Mouse (Mus musculus) stomach, embryonic 16.5 days (tissue): Measurements from ENCODE around the gene Abcc10. TPM values are rescaled to one million over a fixed set of nuclear protein-coding genes. Genes with fewer than 3 reads are reported as not detected.

Experiments used
- ATAC-seq: fragments of 200-750 bp; cut with Nextera tagmentation; 2 replicates; pipeline ENCODE4 v1.8.0; 2017; ENCODE audit warnings: moderate number of reproducible peaks, moderate TSS enrichment; ENCODE audit not compliant: insufficient read depth, low FRiP score
- H3K27ac ChIP-seq: fragments of 300-500 bp; sonication (generic); 2 replicates; pipeline ENCODE4 v1.5.1; 2014; ENCODE audit warnings: low read length
- H3K27me3 ChIP-seq: fragments of 300-500 bp; sonication (generic); 2 replicates; pipeline ENCODE4 v1.6.1; 2014; ENCODE audit warnings: low read length, control low read depth, mixed read lengths; ENCODE audit not compliant: control insufficient read depth, insufficient read depth
- H3K36me3 ChIP-seq: fragments of 300-500 bp; sonication (generic); 2 replicates; pipeline ENCODE4 v1.6.1; 2014; ENCODE audit warnings: low read length; ENCODE audit not compliant: control insufficient read depth, insufficient read depth
- H3K4me1 ChIP-seq: fragments of 300-500 bp; sonication (generic); 2 replicates; pipeline ENCODE4 v1.6.1; 2014; ENCODE audit warnings: low read length, control low read depth, mixed read lengths; ENCODE audit not compliant: control insufficient read depth, insufficient read depth
- H3K4me2 ChIP-seq: fragments of 300-500 bp; sonication (generic); 2 replicates; pipeline ENCODE4 v1.6.1; 2014; ENCODE audit warnings: low read depth, low read length, mixed read lengths
- H3K4me3 ChIP-seq: fragments of 300-500 bp; sonication (generic); replicated peaks from 2 replicates; pipeline ENCODE4 v1.5.1; 2014; ENCODE audit warnings: mild to moderate bottlenecking, low read length
- H3K9ac ChIP-seq: fragments of 300-500 bp; sonication (generic); 2 replicates; pipeline ENCODE4 v1.6.1; 2014; ENCODE audit warnings: low read length
- H3K9me3 ChIP-seq: fragments of 300-500 bp; sonication (generic); replicated peaks from 2 replicates; pipeline ENCODE4 v1.6.1; 2016; ENCODE audit warnings: low read length, control low read depth; ENCODE audit not compliant: control insufficient read depth
- WGBS: fragments of 180-500 bp; shearing (Covaris S2); extraction: QIAGEN DNeasy Blood & Tissue Kit; methylation state at CpG from one replicate; pipeline ENCODE4 v1.1.7; 2014; 5-methylcytosine and 5-hydroxymethylcytosine counted together
- polyA plus RNA-seq: library from polyadenylated mRNA; unstranded; fragments of >200 nt; fragmentation: Nextera tagmentation; extraction: Ambion mirVana; gene quantifications from 2 replicates; pipeline ENCODE4 v1.2.1, GENCODE M21; 2015

The Abcc10 gene
- polyA plus RNA-seq, 1 experiment from 2014 or later, result 6.6 TPM

DNA sequence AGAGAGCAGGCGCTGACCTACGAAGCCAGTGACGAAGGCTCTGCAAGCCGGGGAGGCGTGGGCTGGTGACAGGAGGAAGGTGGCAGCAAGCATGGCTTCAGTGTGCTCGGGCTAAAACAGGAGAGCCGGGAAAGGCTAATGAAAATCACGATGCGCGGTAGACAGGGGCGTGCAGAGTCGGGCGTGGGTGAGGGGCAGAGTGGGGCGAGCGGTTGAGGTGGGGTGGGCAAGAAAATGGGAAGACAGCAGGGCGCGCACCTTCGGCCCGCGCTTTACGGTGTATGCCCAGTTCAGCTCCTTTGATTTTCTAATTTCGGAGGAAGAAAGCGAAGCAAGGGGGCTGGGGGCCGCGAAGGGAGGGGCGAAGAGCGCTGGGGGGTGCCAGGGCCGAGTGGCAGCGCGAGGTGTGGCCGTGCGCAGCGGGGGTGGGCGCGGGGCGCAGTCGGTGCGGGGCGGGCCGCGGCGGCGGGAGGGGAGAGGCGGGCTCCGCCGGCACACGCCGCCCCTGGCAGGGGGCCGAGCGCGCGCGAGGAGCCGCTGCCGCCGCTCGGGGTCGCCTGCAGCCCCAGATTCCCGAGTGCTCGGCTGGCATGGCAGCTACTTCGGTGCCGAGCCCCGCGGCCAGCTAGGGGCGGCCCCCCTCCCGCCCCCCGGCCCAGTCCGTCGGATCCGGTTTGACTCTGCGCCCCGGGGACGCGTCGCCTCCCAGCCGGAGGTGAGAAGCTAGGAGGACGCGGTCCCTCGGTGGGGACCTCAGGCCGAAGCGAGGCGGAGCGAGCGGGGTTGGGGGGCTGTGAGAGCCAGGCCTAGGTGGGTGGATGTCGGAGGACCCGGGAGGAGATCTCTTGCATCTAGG, 30.6 kb downstream of the Abcc10 start, which contains the start of gene Dlk2:
Dlk2 (plus strand) TSS at position 58 of the 856 bp plus-strand sequence.
- Histone ChIP-seq H3K9me3 (no peaks in the 10 kb centered on the region), H3K4me2 (peak within 1 kb of the TSS; percentile 100), H3K4me1 (peaks cover 7% of the 10 kb centered on the region), H3K36me3 (no peaks in the 10 kb centered on the region), H3K27ac (no peak within 1 kb of the TSS), H3K4me3 (peak within 1 kb of the TSS; percentile 69), H3K9ac (peak within 1 kb of the TSS; percentile 74), H3K27me3 (peaks cover 31% of the 10 kb centered on the region)
- peak; percentile 20; the same call in 1 of the 2 replicates for ATAC-seq
- under 1% methylated on average over 81 of the region's 86 CpGs for WGBS

GRCm38 (mm10) chr17:46297028-46297363, 31.2 kb downstream of the Abcc10 start:
- Histone ChIP-seq H3K27me3 (peaks cover 31% of the 10 kb centered on the region), H3K4me1 (peaks cover 7% of the 10 kb centered on the region), H3K4me2 (peak overlapping the region; percentile 100), H3K9me3 (no peaks in the 10 kb centered on the region), H3K9ac (peak overlapping the region; percentile 74), H3K36me3 (no peaks in the 10 kb centered on the region), H3K27ac (no peak overlapping the region), H3K4me3 (peak overlapping the region; percentile 69)
- 13% methylated on average over 6 of the region's 6 CpGs for WGBS
- no peak for ATAC-seq

DNA sequence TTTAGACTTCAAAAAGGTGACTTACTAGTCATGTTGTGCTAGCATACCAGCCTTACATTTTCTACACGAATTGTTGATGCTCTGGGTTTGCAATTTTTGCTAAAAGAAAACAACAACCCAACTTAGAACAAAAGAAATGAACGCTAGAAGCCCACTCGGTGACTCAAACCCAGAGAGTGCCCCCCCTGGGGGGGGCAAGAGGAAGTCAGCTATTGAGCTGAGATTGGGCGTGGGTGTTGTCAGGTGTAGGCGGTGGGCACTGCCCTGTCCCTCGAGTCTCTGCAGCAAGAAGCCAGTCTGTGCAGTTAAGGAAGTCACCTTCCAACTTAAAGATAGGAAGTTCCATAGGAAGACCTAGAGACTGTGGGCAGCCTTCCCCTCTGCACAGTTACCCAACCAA, 31.6 kb downstream of the Abcc10 start:
- 37% methylated on average over 6 of the region's 6 CpGs for WGBS
- H3K4me1 ChIP-seq, result peaks cover 7% of the 10 kb centered on the region
- H3K27me3 ChIP-seq, result peaks cover 31% of the 10 kb centered on the region
- no peak overlapping the region for H3K4me3 ChIP-seq
- H3K36me3 ChIP-seq, result no peaks in the 10 kb centered on the region
- no peak overlapping the region for H3K9ac ChIP-seq
- no peak overlapping the region for H3K27ac ChIP-seq
- ATAC-seq, result no peak
- H3K9me3 ChIP-seq, result no peaks in the 10 kb centered on the region
- no peak overlapping the region for H3K4me2 ChIP-seq

- peak; percentile 48; the same call in 1 of the 2 replicates for ATAC-seq
- Histone ChIP-seq H3K9me3 (no peaks in the 10 kb centered on the region), H3K4me1 (peaks cover 13% of the 10 kb centered on the region), H3K36me3 (no peaks in the 10 kb centered on the region), H3K9ac (peak overlapping the region; percentile 4; the same call in 1 of the 2 replicates), H3K4me2 (0 out of 2 replicates have a peak overlapping the region, but pooled peaks have one; percentile 10), H3K4me3 (no peak overlapping the region), H3K27ac (peak overlapping the region; percentile 26), H3K27me3 (no peaks in the 10 kb centered on the region; the same call in 1 of the 2 replicates)
- WGBS, result 50% methylated on average over 11 of the region's 11 CpGs
These were observed 40.5 kb downstream of the Abcc10 start for GRCm38 (mm10) chr17:46287678-46288095.

- 38% methylated on average over 6 of the region's 6 CpGs for WGBS
- H3K27me3 ChIP-seq, result no peaks in the 10 kb centered on the region
- H3K27ac ChIP-seq, result no peak overlapping the region
- H3K36me3 ChIP-seq, result no peaks in the 10 kb centered on the region
- no peak overlapping the region for H3K4me3 ChIP-seq
- no peak overlapping the region for H3K9ac ChIP-seq
- H3K4me1 ChIP-seq, result peaks cover 26% of the 10 kb centered on the region
- no peak for ATAC-seq
- no peaks in the 10 kb centered on the region for H3K9me3 ChIP-seq
- no peak overlapping the region for H3K4me2 ChIP-seq
These were observed 42.7 kb downstream of the Abcc10 start for GRCm38 (mm10) chr17:46285407-46285806.

DNA sequence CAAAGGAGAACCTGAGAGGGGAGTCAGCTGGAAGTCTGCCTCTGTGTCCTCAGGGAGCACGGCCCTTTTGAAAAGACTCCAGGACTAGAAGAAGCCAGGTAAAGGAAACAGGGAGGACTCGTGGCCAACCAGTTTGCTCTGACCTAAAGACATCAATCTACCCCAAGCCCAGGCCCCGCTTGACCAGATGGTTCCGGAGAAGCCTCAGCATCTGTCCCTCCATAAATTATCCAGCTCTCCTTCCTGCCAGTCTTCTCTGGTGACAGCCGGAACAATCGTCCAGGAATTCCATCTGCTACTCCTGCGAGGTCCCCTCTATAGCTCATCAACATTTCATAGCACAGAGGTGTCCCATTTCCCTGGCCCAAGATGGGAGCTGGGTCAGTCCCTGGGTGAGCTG, 43.5 kb downstream of the Abcc10 start:
- ATAC-seq, result no peak
- WGBS, result 44% methylated on average over 7 of the region's 7 CpGs
- H3K27ac ChIP-seq, result no peak overlapping the region

GRCm38 (mm10) chr17:46283911-46284310, 44.2 kb downstream of the Abcc10 start:
- 83% methylated on average over 8 of the region's 8 CpGs for WGBS
- H3K9me3 ChIP-seq, result no peaks in the 10 kb centered on the region
- H3K27me3 ChIP-seq, result no peaks in the 10 kb centered on the region
- no peak for ATAC-seq
- no peak overlapping the region for H3K9ac ChIP-seq
- H3K4me2 ChIP-seq, result no peak overlapping the region
- peaks cover 26% of the 10 kb centered on the region for H3K4me1 ChIP-seq
- no peak overlapping the region for H3K4me3 ChIP-seq
- no peak overlapping the region for H3K27ac ChIP-seq
- peaks cover 4% of the 10 kb centered on the region; the same call in 1 of the 2 replicates for H3K36me3 ChIP-seq

More for the DNA sequence above, 43.5 kb downstream of the Abcc10 start:
- Histone ChIP-seq H3K4me2 (no peak overlapping the region), H3K9me3 (no peaks in the 10 kb centered on the region), H3K9ac (no peak overlapping the region), H3K4me3 (no peak overlapping the region), H3K36me3 (no peaks in the 10 kb centered on the region), H3K27me3 (no peaks in the 10 kb centered on the region), H3K4me1 (peaks cover 26% of the 10 kb centered on the region)

DNA sequence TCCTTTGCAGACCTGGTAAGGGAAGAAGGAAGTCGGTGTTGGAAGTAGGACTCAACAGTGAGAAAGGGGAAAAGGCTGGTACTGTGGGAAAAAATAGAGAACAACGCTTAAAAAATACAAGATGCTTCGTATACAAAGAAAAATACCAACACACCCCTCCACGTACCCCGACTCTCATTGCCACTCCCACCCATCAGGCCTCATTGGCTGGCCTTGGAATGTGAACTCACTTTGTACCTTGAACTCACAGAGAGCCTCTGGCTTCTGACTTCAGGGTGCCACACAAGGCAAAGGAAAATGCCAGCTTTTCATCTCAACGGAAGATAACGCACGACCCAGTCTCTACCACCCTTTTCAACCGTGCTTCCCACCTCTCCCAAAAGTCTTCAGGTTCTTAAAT, 45.0 kb downstream of the Abcc10 start:
- peak; percentile 29; the same call in 1 of the 2 replicates for ATAC-seq

DNA sequence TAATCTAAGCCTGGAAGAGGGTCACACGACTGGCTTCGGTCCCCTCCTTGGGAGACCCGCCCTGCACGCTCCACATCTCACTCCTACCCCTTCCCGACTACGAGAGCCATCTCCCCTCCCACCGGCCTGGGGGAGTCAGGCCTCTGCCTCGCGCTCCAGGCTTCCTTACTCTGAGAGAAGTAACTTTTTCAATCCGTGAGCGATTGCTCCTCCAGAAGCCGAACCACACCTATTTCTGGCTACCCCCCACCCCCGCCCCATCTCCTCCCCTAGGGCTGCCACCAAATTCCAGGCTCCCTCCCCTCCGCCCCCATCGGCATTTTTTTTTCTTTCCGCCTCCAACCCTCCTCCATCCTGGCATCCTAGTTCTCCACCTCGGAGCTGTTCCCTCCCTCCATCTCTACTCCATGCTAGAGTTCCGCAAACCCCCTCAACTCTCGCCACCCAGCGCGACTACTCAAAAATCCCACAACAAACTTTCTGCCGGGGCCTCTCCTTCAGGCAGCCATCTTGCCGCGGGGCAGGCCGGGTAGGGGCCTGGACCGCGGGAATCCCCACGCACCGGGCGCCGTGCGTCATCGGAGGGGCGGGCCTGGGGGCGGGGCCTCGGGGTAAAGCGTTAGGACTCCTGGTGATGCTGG, 45.5 kb downstream of the Abcc10 start, which contains the start of gene Tjap1:
Tjap1 (minus strand) TSS at position 544 of the 641 bp plus-strand sequence.
- Histone ChIP-seq H3K9me3 (no peaks in the 10 kb centered on the region), H3K27ac (peak within 1 kb of the TSS; percentile 93), H3K9ac (peak within 1 kb of the TSS; percentile 83), H3K4me2 (peak within 1 kb of the TSS; percentile 77), H3K4me3 (peak within 1 kb of the TSS; percentile 65), H3K36me3 (peaks cover 4% of the 10 kb centered on the region; the same call in 1 of the 2 replicates), H3K27me3 (no peaks in the 10 kb centered on the region), H3K4me1 (peaks cover 17% of the 10 kb centered on the region)
- peak; percentile 98 for ATAC-seq
- under 1% methylated on average over 37 of the region's 37 CpGs for WGBS

More for the DNA sequence above, 45.0 kb downstream of the Abcc10 start:
- Histone ChIP-seq H3K4me3 (peak overlapping the region; percentile 65), H3K9ac (0 out of 2 replicates have a peak overlapping the region, but pooled peaks have one; percentile 23), H3K4me1 (peaks cover 22% of the 10 kb centered on the region), H3K36me3 (peaks cover 4% of the 10 kb centered on the region; the same call in 1 of the 2 replicates), H3K4me2 (peak overlapping the region; percentile 77), H3K9me3 (no peaks in the 10 kb centered on the region), H3K27ac (peak overlapping the region; percentile 93; the same call in 1 of the 2 replicates), H3K27me3 (no peaks in the 10 kb centered on the region)
- 18% methylated on average over 9 of the region's 9 CpGs for WGBS
